Mouse (Mus musculus): ENCODE measurements around the gene Slc25a31.

- TF ChIP-seq CTCF (IDR thresholded peaks at IDR 0.05; ENCODE audit: low read depth) (no peak), EP300 (IDR thresholded peaks at IDR 0.05; ENCODE audit: low read depth) (no peak)
These were observed 39.8 kb upstream of the Slc25a31 start for GRCm38 (mm10) chr3:40668889-40669288.

Measured in liver, embryonic 14.5 days (tissue).